Mouse (Mus musculus) spleen, postnatal 10 days (tissue): ENCODE results near the gene Gm11037.
"Not testable (repeated sequence)": the region's sequence is repeated elsewhere in the genome, so short reads cannot be mapped to it uniquely, and the experiment has no call there.

ENCODE experiments used
- DNase-seq, 2 experiments: peaks; one replicate each; pipeline ENCODE4 v3.0.0; 2021 to 2022; ENCODE audit warnings: low spot score in 2 of 2

Gm11037 gene

GRCm38 (mm10) chr2:131132930-131133547 lies at the start of gene Gm11037:
Gene Gm11037 (plus strand): TSS chr2:131133497.
- DNase-seq = no peak

GRCm38 (mm10) chr2:131084206-131084605 lies 49.1 kb upstream of the Gm11037 start:
- DNase-seq = no peak

GRCm38 (mm10) chr2:131086667-131087390 lies 46.5 kb upstream of the Gm11037 start, which contains the start of gene Siglec1:
Gene Siglec1 (minus strand): TSS chr2:131086765.
- no peak for DNase-seq

- no peak for DNase-seq
These were observed 44.7 kb upstream of the Gm11037 start for GRCm38 (mm10) chr2:131088581-131088980.

GRCm38 (mm10) chr2:131089634-131090033 lies 43.7 kb upstream of the Gm11037 start:
- DNase-seq = no peak

GRCm38 (mm10) chr2:131090852-131091251 lies 42.4 kb upstream of the Gm11037 start:
- DNase-seq = no peak

DNA sequence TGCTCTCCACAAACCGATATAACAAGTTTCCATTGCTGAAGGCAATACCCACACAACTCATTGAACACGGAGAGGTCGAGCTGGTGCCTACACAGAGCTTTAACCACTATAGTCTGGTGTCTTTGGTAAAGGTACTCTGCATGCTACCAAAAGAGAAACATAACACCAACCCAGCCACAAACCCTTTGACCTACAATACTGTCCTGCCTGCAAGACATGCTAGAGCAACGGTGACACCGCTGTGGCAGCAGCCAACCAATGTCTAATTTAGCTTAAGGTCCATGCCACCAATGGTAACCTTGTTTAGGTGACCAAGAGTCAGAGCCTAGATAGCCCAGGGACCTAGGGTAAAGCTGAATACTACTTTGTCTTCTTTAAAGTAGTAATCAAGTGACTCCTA lies 39.7 kb upstream of the Gm11037 start:
- no peak for DNase-seq

- peak; percentile 79 to 84 for DNase-seq
These were observed 38.5 kb upstream of the Gm11037 start for GRCm38 (mm10) chr2:131094823-131095222.

- peak; percentile 11 to 49 for DNase-seq
These were observed 37.0 kb upstream of the Gm11037 start for GRCm38 (mm10) chr2:131096101-131096795.

DNA sequence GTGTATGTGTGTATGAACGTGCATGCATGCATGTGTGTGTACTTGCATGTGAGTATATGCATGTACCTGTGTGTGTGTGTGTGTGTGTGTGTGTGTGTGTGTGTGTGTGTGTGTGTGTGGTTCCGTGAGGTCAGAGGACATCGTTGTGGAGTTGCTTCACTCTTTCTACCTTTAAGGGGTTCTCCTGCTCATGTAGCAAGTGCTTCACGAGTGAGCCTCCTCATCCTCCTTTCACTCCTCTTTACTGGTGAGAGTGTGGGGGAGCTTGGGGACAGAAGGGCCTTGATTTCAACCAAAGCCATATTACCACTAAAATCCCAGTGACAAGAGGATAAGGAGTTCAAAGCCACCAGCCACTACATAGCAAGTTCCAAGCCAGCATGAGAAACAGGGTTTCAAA lies 36.2 kb upstream of the Gm11037 start:
- no peak for DNase-seq

DNA sequence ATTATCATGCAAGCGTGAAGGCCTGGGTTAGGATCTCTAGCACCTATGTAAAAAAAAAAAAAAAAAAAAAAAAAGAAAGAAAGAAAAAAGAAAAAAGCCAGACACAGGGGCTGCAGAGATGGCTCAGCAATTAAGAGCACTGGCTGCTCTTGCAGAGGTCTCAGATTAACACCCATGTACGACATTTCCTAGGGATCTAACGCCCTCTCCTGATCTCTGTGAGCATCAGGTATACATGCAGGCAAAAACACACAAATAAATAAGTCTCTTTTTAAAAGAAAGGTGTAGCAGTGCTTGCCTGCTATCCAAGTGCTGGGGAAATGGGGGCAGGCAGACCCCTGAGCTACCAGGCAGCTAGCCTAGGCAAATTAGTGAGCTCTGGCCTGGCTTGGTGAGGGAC lies 31.8 kb upstream of the Gm11037 start:
- DNase-seq = no peak

DNA sequence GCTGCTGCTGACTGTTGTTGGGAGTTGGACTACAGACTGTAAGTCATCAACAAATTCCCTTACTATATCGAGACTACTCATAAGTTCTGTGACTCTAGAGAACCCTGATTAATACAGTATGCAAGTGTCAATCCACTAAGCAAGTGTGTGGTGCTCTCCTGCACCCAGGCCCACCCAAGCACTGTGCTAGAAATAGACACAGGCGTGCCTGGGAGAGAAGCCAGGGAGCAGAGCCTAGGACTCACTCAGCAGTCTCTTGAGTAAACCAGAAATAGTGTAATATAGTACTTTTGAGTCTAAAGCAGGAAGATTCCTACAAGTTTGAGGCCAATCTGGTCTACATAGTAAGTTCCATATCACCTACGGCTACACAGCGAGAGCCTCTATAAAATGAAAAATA lies 29.3 kb upstream of the Gm11037 start:
- DNase-seq = no peak

DNA sequence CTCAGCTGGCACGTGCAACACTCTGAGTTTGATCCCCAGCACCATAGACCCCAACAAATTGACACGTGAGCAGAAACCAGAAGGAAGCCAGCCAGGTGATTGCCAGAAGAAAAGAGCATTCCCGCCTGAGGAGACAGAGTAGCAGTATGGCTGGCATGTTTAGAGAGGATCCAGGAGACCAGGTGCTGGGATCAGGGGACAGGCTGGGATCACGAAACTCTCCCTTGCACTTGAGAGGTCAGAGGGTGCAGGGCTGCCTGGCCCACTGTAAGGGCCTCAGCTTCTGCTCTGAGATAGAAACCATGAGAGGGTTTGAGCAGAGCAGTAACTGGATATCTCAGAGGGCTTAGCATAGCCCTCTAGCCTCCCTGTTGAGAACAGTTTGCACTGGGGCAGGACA lies 28.2 kb upstream of the Gm11037 start:
- not testable (repeated sequence) for DNase-seq

DNA sequence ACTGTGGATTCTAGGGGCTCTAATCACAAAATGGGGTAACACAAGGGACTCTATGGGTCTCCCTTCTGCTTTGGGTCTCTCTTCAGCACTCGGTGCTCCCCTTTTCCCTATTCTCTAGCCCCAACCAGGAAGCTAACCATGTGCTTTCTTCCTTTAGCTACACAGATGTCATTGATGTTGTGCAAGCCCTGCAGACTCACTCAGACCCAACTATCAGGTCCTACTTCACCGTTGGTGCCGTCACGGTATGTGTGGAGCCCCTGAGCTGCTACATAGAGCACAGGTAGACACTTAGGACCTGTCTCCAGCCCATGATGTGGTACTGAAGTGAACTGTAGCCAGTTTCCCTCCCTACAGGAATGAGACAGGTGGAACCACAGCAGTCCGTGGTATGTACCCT lies 27.3 kb upstream of the Gm11037 start:
- DNase-seq = no peak

DNA sequence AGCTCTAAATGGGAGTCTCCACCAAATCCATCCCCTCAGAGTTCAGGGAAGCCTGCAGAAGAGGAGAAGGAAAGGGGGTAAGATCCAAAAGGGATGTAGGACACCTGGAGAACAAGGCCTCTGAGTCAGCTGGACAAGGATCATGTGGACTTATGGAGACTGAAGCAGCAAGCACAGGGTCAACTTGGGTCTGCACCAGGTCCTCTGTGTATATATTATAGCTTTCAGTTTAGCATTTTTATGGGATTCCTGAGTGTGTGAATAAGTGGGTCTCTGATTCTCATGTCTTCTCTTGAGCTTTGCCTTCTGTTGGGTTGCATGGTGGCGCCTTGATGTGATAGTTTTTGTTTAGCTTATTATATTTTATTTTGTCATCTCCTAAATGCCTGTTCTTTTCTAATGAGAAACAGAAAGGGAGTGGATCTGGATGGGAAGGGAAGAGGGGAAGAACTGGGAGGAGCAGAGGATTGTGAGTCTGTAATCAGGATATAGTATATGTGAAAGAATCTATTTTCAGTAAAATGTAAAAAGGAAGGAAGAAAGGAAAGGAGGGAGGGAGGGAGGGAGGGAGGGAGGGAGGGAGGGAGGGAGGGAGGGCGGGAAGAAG lies 14.2 kb upstream of the Gm11037 start:
- DNase-seq = no peak

GRCm38 (mm10) chr2:131124166-131124565 lies 9.1 kb upstream of the Gm11037 start:
- DNase-seq = no peak

- peak in 1 of 2 experiments; percentile 5 for DNase-seq
These were observed 7.9 kb upstream of the Gm11037 start for GRCm38 (mm10) chr2:131125157-131125963.

GRCm38 (mm10) chr2:131125964-131126815 lies 7.1 kb upstream of the Gm11037 start:
- DNase-seq = peak in 1 of 2 experiments; percentile 10

DNA sequence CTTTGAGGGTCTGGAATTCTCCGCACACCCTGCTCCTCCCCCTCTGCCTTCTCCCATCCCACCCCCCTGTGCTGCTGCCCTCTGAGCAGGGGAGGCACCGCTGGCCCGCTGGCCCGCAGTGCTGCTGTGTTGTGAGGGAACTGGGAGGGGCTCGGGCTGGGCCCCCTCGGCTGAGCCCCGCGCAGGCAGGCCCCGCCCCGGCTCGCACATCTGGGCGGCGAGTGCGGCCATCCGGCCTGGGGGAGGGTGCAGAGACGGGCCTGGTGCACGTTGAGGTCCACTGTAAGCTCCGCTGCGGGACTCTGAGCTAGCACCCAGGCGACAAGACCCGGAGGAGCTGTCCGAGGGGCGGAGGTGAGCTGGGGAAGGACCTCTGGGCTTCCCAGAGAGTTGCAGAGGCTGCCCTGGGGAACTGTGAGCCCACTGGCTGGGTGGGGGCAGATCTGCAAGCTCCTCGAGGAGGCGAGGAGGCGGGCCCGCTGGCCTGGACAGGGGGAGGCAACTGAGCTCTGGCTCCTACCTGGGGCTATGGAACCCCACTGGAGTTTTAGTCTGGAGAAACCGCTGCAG lies 6.1 kb upstream of the Gm11037 start, which contains the start of gene Hspa12b:
Gene Hspa12b (plus strand): TSS at position 120 of the 570 bp plus-strand sequence.
- peak; percentile 26 to 45 for DNase-seq

DNA sequence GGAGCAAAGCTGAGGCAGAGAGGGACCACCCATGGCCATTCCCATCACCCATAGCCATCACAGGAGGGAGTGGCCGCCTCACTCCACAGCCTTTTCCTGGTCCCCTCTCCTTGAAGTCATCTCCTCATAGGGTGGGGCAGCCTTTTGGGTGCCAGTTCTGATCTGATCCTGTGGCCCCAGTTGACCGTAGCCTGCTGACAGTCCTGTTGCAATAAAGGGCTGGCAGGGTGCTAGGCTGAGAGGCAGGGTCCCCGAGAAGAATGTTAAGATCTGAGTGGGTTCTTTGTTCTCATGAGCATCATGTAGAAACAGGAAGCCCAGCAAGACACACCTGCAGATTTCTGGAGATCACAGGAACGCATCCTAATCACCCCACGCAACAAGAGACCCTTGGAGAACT lies 5.1 kb upstream of the Gm11037 start:
- peak in 1 of 2 experiments; percentile 5 for DNase-seq
